ENCODE assay signal across 12 mouse cellular contexts in the genomic region with DNA sequence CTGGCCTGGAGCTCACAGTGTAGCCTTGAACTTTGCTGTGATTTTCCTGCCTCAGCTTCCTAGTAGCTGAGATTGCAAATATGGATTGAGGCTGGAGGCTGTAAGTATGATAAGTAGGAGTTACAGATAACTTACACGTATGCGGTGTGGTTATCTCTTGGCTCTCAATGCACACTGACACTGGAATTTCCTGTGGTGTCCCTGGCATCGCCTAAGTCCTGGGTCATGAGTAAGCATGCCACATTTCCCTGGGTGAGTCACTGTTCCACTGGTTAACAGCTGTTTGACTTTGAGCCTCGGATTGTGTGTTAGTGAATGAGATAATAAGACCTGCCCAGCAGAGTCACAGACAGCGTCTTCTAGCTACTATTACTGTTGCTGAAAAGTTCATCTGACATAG. TPM values are rescaled to one million over a fixed set of nuclear protein-coding genes. Genes with fewer than 3 reads are reported as not detected.
DNase-seq lines count a peak whose midpoint lies in the region; ATAC-seq and TF ChIP-seq lines count a peak whose summit lies in the region.
"Had no signal": no experiment of that assay in that cellular context is flagged by ENCODE, and none has a peak within 500 bp of the region (broad histone marks: within the 10 kb centered on the region; RNA-seq: fewer than 3 reads in every experiment).

No protein-coding gene starts in this region.

- no peak overlapping the region for H3K27ac ChIP-seq in liver, embryonic 14.5 days
- H3K27ac ChIP-seq in midbrain, embryonic 15.5 days = no peak overlapping the region
- H3K27ac ChIP-seq: hindbrain, embryonic 13.5 days had no signal

- H3K4me3 ChIP-seq in liver, embryonic 14.5 days (ENCODE audit: insufficient read depth in 1 of 2, low read depth in 2 of 2, low read length in 2 of 2) = no peak overlapping the region
- H3K4me3 ChIP-seq in midbrain, embryonic 15.5 days = no peak overlapping the region
- H3K4me3 ChIP-seq: erythroblast, embryonic 14.5 days; hindbrain, embryonic 13.5 days had no signal

- H3K9ac ChIP-seq in liver, embryonic 14.5 days (replicated peaks) = no peak overlapping the region
- H3K9ac ChIP-seq in midbrain, embryonic 15.5 days = no peak overlapping the region
- H3K9ac ChIP-seq: hindbrain, embryonic 13.5 days had no signal

- ATAC-seq in common myeloid progenitor, adult 5-6 weeks (replicated peaks; ENCODE audit: low read depth, poor library complexity, severe bottlenecking) = peak; percentile 96
- peak; percentile 43 for ATAC-seq in liver, embryonic 14.5 days (ENCODE audit: insufficient read depth)
- ATAC-seq in midbrain, embryonic 15.5 days (replicated peaks) = no peak

- H3K27me3 ChIP-seq in liver, embryonic 14.5 days (ENCODE audit: control insufficient read depth, insufficient read depth, low read length) = no peaks in the 10 kb centered on the region
- H3K27me3 ChIP-seq in midbrain, embryonic 15.5 days (replicated peaks) = no peaks in the 10 kb centered on the region
- H3K27me3 ChIP-seq: hindbrain, embryonic 13.5 days had no signal

- no peaks in the 10 kb centered on the region for H3K4me1 ChIP-seq in liver, embryonic 14.5 days (replicated peaks; ENCODE audit: control insufficient read depth in 2 of 2, insufficient read depth in 2 of 2, low read length in 1 of 2)
- no peaks in the 10 kb centered on the region for H3K4me1 ChIP-seq in midbrain, embryonic 15.5 days
- H3K4me1 ChIP-seq: hindbrain, embryonic 13.5 days had no signal

- H3K36me3 ChIP-seq in liver, embryonic 14.5 days (replicated peaks; ENCODE audit: control insufficient read depth, insufficient read depth, low read depth) = no peaks in the 10 kb centered on the region
- no peaks in the 10 kb centered on the region for H3K36me3 ChIP-seq in midbrain, embryonic 15.5 days (replicated peaks)
- H3K36me3 ChIP-seq: hindbrain, embryonic 13.5 days had no signal

- TF ChIP-seq CTCF in liver, embryonic 14.5 days (IDR thresholded peaks at IDR 0.05; ENCODE audit: low read depth) = no peak

- H3K9me3 ChIP-seq in liver, embryonic 14.5 days (ENCODE audit: control insufficient read depth, low read length) = no peaks in the 10 kb centered on the region
- H3K9me3 ChIP-seq in midbrain, embryonic 15.5 days = no peaks in the 10 kb centered on the region
- H3K9me3 ChIP-seq: hindbrain, embryonic 13.5 days had no signal

- peak; percentile 75 for DNase-seq in 3134 (ENCODE audit: extremely low read depth, insufficient read length, low spot score)
- peak; percentile 95 for DNase-seq in 3T3-L1 (ENCODE audit: low read depth, low spot score)
- peak in 1 of 3 experiments; percentile 41 for DNase-seq in liver, embryonic 14.5 days (ENCODE audit: low read depth in 3 of 3, low spot score in 3 of 3)
- no peak for DNase-seq in lung, postnatal 25 days (ENCODE audit: low spot score)
- no peak for DNase-seq in thymus, postnatal 25 days
- DNase-seq: cerebellum, adult 9-11 months; kidney, adult 9 months; lung, adult 2 months had no signal

- WGBS in liver, embryonic 14.5 days (ENCODE audit: insufficient replicate concordance) = 13% methylated on average over 5 of the region's 5 CpGs
- 92% methylated on average over 5 of the region's 5 CpGs for WGBS in midbrain, embryonic 15.5 days

- no peak for TF ChIP-seq EP300 in liver, embryonic 14.5 days (IDR thresholded peaks at IDR 0.05; ENCODE audit: low read depth)

- no peak overlapping the region for H3K4me2 ChIP-seq in liver, embryonic 14.5 days (ENCODE audit: low read depth)
- H3K4me2 ChIP-seq in midbrain, embryonic 15.5 days = no peak overlapping the region
- H3K4me2 ChIP-seq: hindbrain, embryonic 13.5 days had no signal

RNA-seq across cellular contexts. Expression of a gene that starts 13.5 kb away (rescaled TPM):
- total RNA-seq in common myeloid progenitor, adult 5-6 weeks (2017) = 22.7 and 31.2 TPM in 2 replicates
- polyA plus RNA-seq in liver, embryonic 14.5 days (2012; rRNA removed) = 1.5 and 2.2 TPM in 2 replicates
- polyA plus RNA-seq in liver, embryonic 14.5 days (2014; fragmentation: Nextera tagmentation; extraction: Ambion mirVana) = 4.9 and 5.7 TPM in 2 replicates
- 7.9 and 8.5 TPM in 2 replicates for polyA plus RNA-seq in midbrain, embryonic 15.5 days (2015; fragmentation: Nextera tagmentation; extraction: Ambion mirVana)
- polyA plus RNA-seq: erythroblast, embryonic 14.5 days had no signal

Comparison
In these comparisons a context has a peak if more than half of its experiments do, and no peak if none do; other contexts are left out.
1. DNase-seq: peak in 3134 (single experiment) and 3T3-L1 (single experiment); none in lung, postnatal 25 days (single experiment) and thymus, postnatal 25 days (single experiment).